Mouse (Mus musculus): ENCODE data around the gene Vegfb. TPM values are rescaled to one million over a fixed set of nuclear protein-coding genes. Genes with fewer than 3 reads are reported as not detected.

The Vegfb gene
- polyA plus RNA-seq, 1 experiment from 2014 or later = 33.1 TPM

- Histone ChIP-seq H3K9me3 (ENCODE audit: control insufficient read depth, low read length) (no peaks in the 10 kb centered on the region), H3K4me1 (ENCODE audit: control insufficient read depth, insufficient read depth, low read length) (peaks cover 22% of the 10 kb centered on the region), H3K4me2 (ENCODE audit: low read length) (no peak overlapping the region), H3K36me3 (ENCODE audit: control insufficient read depth, insufficient read depth, low read length) (peaks cover 13% of the 10 kb centered on the region), H3K27me3 (ENCODE audit: control insufficient read depth, insufficient read depth, low read length) (no peaks in the 10 kb centered on the region), H3K27ac (replicated peaks; ENCODE audit: low read depth, low read length) (no peak overlapping the region), H3K9ac (replicated peaks; ENCODE audit: low read length) (no peak overlapping the region), H3K4me3 (replicated peaks; ENCODE audit: low read depth, low read length) (no peak overlapping the region)
- ATAC-seq (ENCODE audit: low FRiP score, low TSS enrichment) = no peak
- no peak for DNase-seq
- WGBS = 90% methylated on average over 19 of the region's 19 CpGs
Observed at GRCm38 (mm10) chr19:6985300-6985699, 2.2 kb downstream of the Vegfb start.

GRCm38 (mm10) chr19:6983621-6984020 lies 3.8 kb downstream of the Vegfb start:
- no peak for ATAC-seq (ENCODE audit: low FRiP score, low TSS enrichment)
- H3K9me3 ChIP-seq (ENCODE audit: control insufficient read depth, low read length) = no peaks in the 10 kb centered on the region
- H3K4me2 ChIP-seq (ENCODE audit: low read length) = no peak overlapping the region
- 63% methylated on average over 5 of the region's 5 CpGs for WGBS
- H3K4me3 ChIP-seq (replicated peaks; ENCODE audit: low read depth, low read length) = no peak overlapping the region
- peaks cover 13% of the 10 kb centered on the region for H3K36me3 ChIP-seq (ENCODE audit: control insufficient read depth, insufficient read depth, low read length)
- no peak overlapping the region for H3K27ac ChIP-seq (replicated peaks; ENCODE audit: low read depth, low read length)
- no peak for DNase-seq
- no peaks in the 10 kb centered on the region for H3K27me3 ChIP-seq (ENCODE audit: control insufficient read depth, insufficient read depth, low read length)
- no peak overlapping the region for H3K9ac ChIP-seq (replicated peaks; ENCODE audit: low read length)
- peaks cover 33% of the 10 kb centered on the region for H3K4me1 ChIP-seq (ENCODE audit: control insufficient read depth, insufficient read depth, low read length)

GRCm38 (mm10) chr19:6981465-6981864 lies 6.0 kb downstream of the Vegfb start:
- ATAC-seq (ENCODE audit: low FRiP score, low TSS enrichment) = no peak
- H3K4me3 ChIP-seq (replicated peaks; ENCODE audit: low read depth, low read length) = no peak overlapping the region
- WGBS = 91% methylated on average over 4 of the region's 4 CpGs
- no peaks in the 10 kb centered on the region for H3K9me3 ChIP-seq (ENCODE audit: control insufficient read depth, low read length)
- peaks cover 38% of the 10 kb centered on the region for H3K4me1 ChIP-seq (ENCODE audit: control insufficient read depth, insufficient read depth, low read length)
- 0 out of 2 replicates have a peak overlapping the region, but pooled peaks have one; percentile 75 for H3K4me2 ChIP-seq (ENCODE audit: low read length)
- no peak overlapping the region for H3K27ac ChIP-seq (replicated peaks; ENCODE audit: low read depth, low read length)
- H3K36me3 ChIP-seq (ENCODE audit: control insufficient read depth, insufficient read depth, low read length) = peaks cover 33% of the 10 kb centered on the region
- DNase-seq = no peak
- no peaks in the 10 kb centered on the region for H3K27me3 ChIP-seq (ENCODE audit: control insufficient read depth, insufficient read depth, low read length)
- H3K9ac ChIP-seq (replicated peaks; ENCODE audit: low read length) = no peak overlapping the region

GRCm38 (mm10) chr19:6980381-6981093 lies 6.9 kb downstream of the Vegfb start, which contains the start of gene Fkbp2:
Gene Fkbp2, minus strand, starts transcription at chr19:6980501.
- Histone ChIP-seq H3K27ac (replicated peaks; ENCODE audit: low read depth, low read length) (peak within 1 kb of the TSS; percentile 96), H3K4me3 (replicated peaks; ENCODE audit: low read depth, low read length) (peak within 1 kb of the TSS; percentile 66), H3K9ac (replicated peaks; ENCODE audit: low read length) (peak within 1 kb of the TSS; percentile 75), H3K4me2 (ENCODE audit: low read length) (peak within 1 kb of the TSS; percentile 75), H3K36me3 (ENCODE audit: control insufficient read depth, insufficient read depth, low read length) (peaks cover 34% of the 10 kb centered on the region), H3K9me3 (ENCODE audit: control insufficient read depth, low read length) (no peaks in the 10 kb centered on the region), H3K4me1 (ENCODE audit: control insufficient read depth, insufficient read depth, low read length) (peaks cover 40% of the 10 kb centered on the region), H3K27me3 (ENCODE audit: control insufficient read depth, insufficient read depth, low read length) (no peaks in the 10 kb centered on the region)
- peak; percentile 90 for ATAC-seq (ENCODE audit: low FRiP score, low TSS enrichment)
- WGBS = 2% methylated on average over 38 of the region's 38 CpGs
- peak; percentile 100 for DNase-seq

GRCm38 (mm10) chr19:6979486-6980380 lies 7.7 kb downstream of the Vegfb start:
- under 1% methylated on average over 59 of the region's 59 CpGs for WGBS
- no peaks in the 10 kb centered on the region for H3K27me3 ChIP-seq (ENCODE audit: control insufficient read depth, insufficient read depth, low read length)
- DNase-seq = peak; percentile 98
- H3K9ac ChIP-seq (replicated peaks; ENCODE audit: low read length) = peak overlapping the region; percentile 75
- peaks cover 40% of the 10 kb centered on the region for H3K4me1 ChIP-seq (ENCODE audit: control insufficient read depth, insufficient read depth, low read length)
- peak overlapping the region; percentile 66 for H3K4me3 ChIP-seq (replicated peaks; ENCODE audit: low read depth, low read length)
- H3K36me3 ChIP-seq (ENCODE audit: control insufficient read depth, insufficient read depth, low read length) = peaks cover 27% of the 10 kb centered on the region
- peak; percentile 89 for ATAC-seq (ENCODE audit: low FRiP score, low TSS enrichment)
- no peaks in the 10 kb centered on the region for H3K9me3 ChIP-seq (ENCODE audit: control insufficient read depth, low read length)
- H3K27ac ChIP-seq (replicated peaks; ENCODE audit: low read depth, low read length) = peak overlapping the region; percentile 96
- peak overlapping the region; percentile 75 for H3K4me2 ChIP-seq (ENCODE audit: low read length)

GRCm38 (mm10) chr19:6979001-6979479 lies 8.4 kb downstream of the Vegfb start:
- DNase-seq = peak; percentile 32

GRCm38 (mm10) chr19:6978639-6978974 lies 8.8 kb downstream of the Vegfb start:
- H3K36me3 ChIP-seq (ENCODE audit: control insufficient read depth, insufficient read depth, low read length) = peaks cover 26% of the 10 kb centered on the region
- 57% methylated on average over 3 of the region's 3 CpGs for WGBS
- peak overlapping the region; percentile 66 for H3K4me3 ChIP-seq (replicated peaks; ENCODE audit: low read depth, low read length)
- no peaks in the 10 kb centered on the region for H3K27me3 ChIP-seq (ENCODE audit: control insufficient read depth, insufficient read depth, low read length)
- peak overlapping the region; percentile 75; the same call in 1 of the 2 replicates for H3K9ac ChIP-seq (replicated peaks; ENCODE audit: low read length)
- H3K4me2 ChIP-seq (ENCODE audit: low read length) = peak overlapping the region; percentile 75
- DNase-seq (no peak), ATAC-seq (ENCODE audit: low FRiP score, low TSS enrichment) (no peak)
- no peaks in the 10 kb centered on the region for H3K9me3 ChIP-seq (ENCODE audit: control insufficient read depth, low read length)
- peaks cover 40% of the 10 kb centered on the region for H3K4me1 ChIP-seq (ENCODE audit: control insufficient read depth, insufficient read depth, low read length)
- peak overlapping the region; percentile 96; the same call in 1 of the 2 replicates for H3K27ac ChIP-seq (replicated peaks; ENCODE audit: low read depth, low read length)

More at GRCm38 (mm10) chr19:6979001-6979479, 8.4 kb downstream of the Vegfb start:
- Histone ChIP-seq H3K4me2 (ENCODE audit: low read length) (peak overlapping the region; percentile 75), H3K4me3 (replicated peaks; ENCODE audit: low read depth, low read length) (peak overlapping the region; percentile 66), H3K9ac (replicated peaks; ENCODE audit: low read length) (peak overlapping the region; percentile 75), H3K4me1 (ENCODE audit: control insufficient read depth, insufficient read depth, low read length) (peaks cover 40% of the 10 kb centered on the region), H3K36me3 (ENCODE audit: control insufficient read depth, insufficient read depth, low read length) (peaks cover 27% of the 10 kb centered on the region), H3K27ac (replicated peaks; ENCODE audit: low read depth, low read length) (peak overlapping the region; percentile 96), H3K9me3 (ENCODE audit: control insufficient read depth, low read length) (no peaks in the 10 kb centered on the region), H3K27me3 (ENCODE audit: control insufficient read depth, insufficient read depth, low read length) (no peaks in the 10 kb centered on the region)
- 10% methylated on average over 11 of the region's 11 CpGs for WGBS
- no peak for ATAC-seq (ENCODE audit: low FRiP score, low TSS enrichment)

- H3K4me1 ChIP-seq (ENCODE audit: control insufficient read depth, insufficient read depth, low read length) = peaks cover 40% of the 10 kb centered on the region
- H3K27me3 ChIP-seq (ENCODE audit: control insufficient read depth, insufficient read depth, low read length) = no peaks in the 10 kb centered on the region
- WGBS = 86% methylated on average over 13 of the region's 13 CpGs
- peaks cover 22% of the 10 kb centered on the region for H3K36me3 ChIP-seq (ENCODE audit: control insufficient read depth, insufficient read depth, low read length)
- H3K9me3 ChIP-seq (ENCODE audit: control insufficient read depth, low read length) = no peaks in the 10 kb centered on the region
- peak overlapping the region; percentile 4; the same call in 1 of the 2 replicates for H3K9ac ChIP-seq (replicated peaks; ENCODE audit: low read length)
- H3K4me2 ChIP-seq (ENCODE audit: low read length) = peak overlapping the region; percentile 78
- no peak for DNase-seq
- H3K27ac ChIP-seq (replicated peaks; ENCODE audit: low read depth, low read length) = 0 out of 2 replicates have a peak overlapping the region, but pooled peaks have one; percentile 96
- ATAC-seq (ENCODE audit: low FRiP score, low TSS enrichment) = no peak
- H3K4me3 ChIP-seq (replicated peaks; ENCODE audit: low read depth, low read length) = peak overlapping the region; percentile 66; the same call in 1 of the 2 replicates
Observed at GRCm38 (mm10) chr19:6977759-6978638, 9.5 kb downstream of the Vegfb start.

Data from midbrain, embryonic 14.5 days (tissue).